Mouse (Mus musculus) bone marrow, adult 2 months (tissue): Measurements from ENCODE around the gene Shisa2.

Experiments used
- CTCF ChIP-seq: fragments of 200-500 bp; IDR thresholded peaks from 2 replicates; pipeline ENCODE4 v1.5.1; 2011; ENCODE audit warnings: low read length, control low read depth; ENCODE audit not compliant: control insufficient read depth, insufficient read depth
- POLR2A ChIP-seq: fragments of 200-500 bp; IDR thresholded peaks from 2 replicates; pipeline ENCODE4 v1.6.1; 2011; ENCODE audit warnings: low read depth, mild to moderate bottlenecking, control low read depth, low read length, borderline replicate concordance; ENCODE audit not compliant: control insufficient read depth

- TF ChIP-seq CTCF (no peak), POLR2A (no peak)
Observed at GRCm38 (mm10) chr14:59656591-59656990, 31.5 kb downstream of the Shisa2 start.
